Mouse (Mus musculus) adrenal gland, adult 2 months (tissue): ENCODE measurements at regions not wholly inside any gene's neighbourhood (a gene's known extent, or its start where the extent isn't known, plus 50 kb on each side); places are given as distances from the start of the nearest gene placed in this dataset.

Experiments
- DNase-seq: peaks from one replicate; pipeline ENCODE4 v3.0.0; 2021

GRCm38 (mm10) chr9:34143131-34143795 lies 342.4 kb upstream of the Kirrel3 start:
- no peak for DNase-seq

- DNase-seq: no peak
These were observed 330.3 kb upstream of the Kirrel3 start for GRCm38 (mm10) chr9:34155240-34156019.

- DNase-seq: no peak
These were observed 329.1 kb upstream of the Kirrel3 start for GRCm38 (mm10) chr9:34156581-34156980.

GRCm38 (mm10) chr9:34161119-34161518 lies 324.6 kb upstream of the Kirrel3 start:
- DNase-seq: no peak

GRCm38 (mm10) chr9:34186314-34186713 lies 299.4 kb upstream of the Kirrel3 start:
- no peak for DNase-seq

- no peak for DNase-seq
These were observed 293.2 kb upstream of the Kirrel3 start for GRCm38 (mm10) chr9:34192542-34192941.

GRCm38 (mm10) chr9:34202122-34202941 lies 283.4 kb upstream of the Kirrel3 start:
- DNase-seq: peak; percentile 30

- DNase-seq: no peak
These were observed 282.6 kb upstream of the Kirrel3 start for GRCm38 (mm10) chr9:34202942-34203551.

- DNase-seq: no peak
These were observed 281.9 kb upstream of the Kirrel3 start for GRCm38 (mm10) chr9:34203624-34204365.

- DNase-seq: no peak
These were observed 281.2 kb upstream of the Kirrel3 start for GRCm38 (mm10) chr9:34204479-34204878.

GRCm38 (mm10) chr9:34231561-34231960 lies 254.1 kb upstream of the Kirrel3 start:
- DNase-seq: peak; percentile 62

- no peak for DNase-seq
These were observed 251.0 kb upstream of the Kirrel3 start for GRCm38 (mm10) chr9:34234734-34235133.

- no peak for DNase-seq
These were observed 246.2 kb upstream of the Kirrel3 start for GRCm38 (mm10) chr9:34239531-34239930.

- no peak for DNase-seq
These were observed 242.0 kb upstream of the Kirrel3 start for GRCm38 (mm10) chr9:34243674-34244073.

GRCm38 (mm10) chr9:34244576-34244975 lies 241.1 kb upstream of the Kirrel3 start:
- no peak for DNase-seq

- no peak for DNase-seq
These were observed 232.9 kb upstream of the Kirrel3 start for GRCm38 (mm10) chr9:34252796-34253195.

- no peak for DNase-seq
These were observed 227.2 kb upstream of the Kirrel3 start for GRCm38 (mm10) chr9:34258492-34258891.

- no peak for DNase-seq
These were observed 207.6 kb upstream of the Kirrel3 start for GRCm38 (mm10) chr9:34278068-34278467.

- no peak for DNase-seq
These were observed 206.3 kb upstream of the Kirrel3 start for GRCm38 (mm10) chr9:34279386-34279785.

GRCm38 (mm10) chr9:34279906-34280305 lies 205.8 kb upstream of the Kirrel3 start:
- DNase-seq: peak; percentile 9
